Mouse (Mus musculus): ENCODE data around the gene Arhgef25. TPM values are rescaled to one million over a fixed set of nuclear protein-coding genes. Genes with fewer than 3 reads are reported as not detected.

Gene Arhgef25
- polyA plus RNA-seq (2015; fragmentation: Nextera tagmentation; extraction: Ambion mirVana): 20.1 and 22.7 TPM in 2 replicates

GRCm38 (mm10) chr10:127189651-127190381 lies at the start of gene Arhgef25:
Arhgef25 (minus strand) TSS chr10:127190083.

GRCm38 (mm10) chr10:127211414-127211854 lies 21.6 kb upstream of the Arhgef25 start, which contains the start of gene Pip4k2c:
Pip4k2c (minus strand) TSS chr10:127211585.

GRCm38 (mm10) chr10:127195328-127196129 lies 5.6 kb upstream of the Arhgef25 start, which contains the start of gene Dtx3:
Dtx3 (minus strand) TSS chr10:127195728.

GRCm38 (mm10) chr10:127179871-127180694 lies 9.8 kb downstream of the Arhgef25 start, which contains the start of gene Slc26a10:
Slc26a10 (minus strand) TSS chr10:127180645.

GRCm38 (mm10) chr10:127164631-127165353 lies 25.1 kb downstream of the Arhgef25 start, which contains the start of gene B4galnt1:
B4galnt1 (plus strand) TSS chr10:127165225.

Other genes with a start within 250 kb of the Arhgef25 start
- 43.0 and 46.3 TPM in 2 replicates for gene Ctdsp2, start 211.4 kb downstream of the Arhgef25 start, polyA plus RNA-seq (2015; fragmentation: Nextera tagmentation; extraction: Ambion mirVana)
- gene Avil, start 189.4 kb downstream of the Arhgef25 start, polyA plus RNA-seq (2015; fragmentation: Nextera tagmentation; extraction: Ambion mirVana): 0.11 and 0.12 TPM in 2 replicates
- 62.9 and 72.7 TPM in 2 replicates for gene Tsfm, start 159.2 kb downstream of the Arhgef25 start, polyA plus RNA-seq (2015; fragmentation: Nextera tagmentation; extraction: Ambion mirVana)
- gene Mettl1, start 148.7 kb downstream of the Arhgef25 start, polyA plus RNA-seq (2015; fragmentation: Nextera tagmentation; extraction: Ambion mirVana): 29.7 and 32.8 TPM in 2 replicates
- gene Eef1akmt3, start 148.6 kb downstream of the Arhgef25 start, polyA plus RNA-seq (2015; fragmentation: Nextera tagmentation; extraction: Ambion mirVana): 0.17 and 0.37 TPM in 2 replicates
- gene Cyp27b1, start 141.8 kb downstream of the Arhgef25 start, polyA plus RNA-seq (2015; fragmentation: Nextera tagmentation; extraction: Ambion mirVana): 0.10 and 0.21 TPM in 2 replicates
- gene March9, start 129.9 kb downstream of the Arhgef25 start, polyA plus RNA-seq (2015; fragmentation: Nextera tagmentation; extraction: Ambion mirVana): 0.16 and 0.19 TPM in 2 replicates
- gene Cdk4, start 126.5 kb downstream of the Arhgef25 start, polyA plus RNA-seq (2015; fragmentation: Nextera tagmentation; extraction: Ambion mirVana): 313 and 366 TPM in 2 replicates
- gene Tspan31, start 119.8 kb downstream of the Arhgef25 start, polyA plus RNA-seq (2015; fragmentation: Nextera tagmentation; extraction: Ambion mirVana): 63.3 and 77.1 TPM in 2 replicates
- gene Agap2, start 114.8 kb downstream of the Arhgef25 start, polyA plus RNA-seq (2015; fragmentation: Nextera tagmentation; extraction: Ambion mirVana): 0.04 and 0.05 TPM in 2 replicates
- 36.3 and 44.1 TPM in 2 replicates for gene Os9, start 69.0 kb downstream of the Arhgef25 start, polyA plus RNA-seq (2015; fragmentation: Nextera tagmentation; extraction: Ambion mirVana)
- 1.1 and 1.8 TPM in 2 replicates for gene B4galnt1, start 24.9 kb downstream of the Arhgef25 start, polyA plus RNA-seq (2015; fragmentation: Nextera tagmentation; extraction: Ambion mirVana)
- gene Slc26a10, start 9.4 kb downstream of the Arhgef25 start, polyA plus RNA-seq (2015; fragmentation: Nextera tagmentation; extraction: Ambion mirVana): 1.7 and 2.8 TPM in 2 replicates
- gene Dtx3, start 5.6 kb upstream of the Arhgef25 start, polyA plus RNA-seq (2015; fragmentation: Nextera tagmentation; extraction: Ambion mirVana): 30.4 and 37.8 TPM in 2 replicates
- 7.4 and 9.7 TPM in 2 replicates for gene Pip4k2c, start 21.5 kb upstream of the Arhgef25 start, polyA plus RNA-seq (2015; fragmentation: Nextera tagmentation; extraction: Ambion mirVana)
- gene Kif5a, start 73.3 kb upstream of the Arhgef25 start, polyA plus RNA-seq (2015; fragmentation: Nextera tagmentation; extraction: Ambion mirVana): 0.39 and 0.58 TPM in 2 replicates
- 134 and 144 TPM in 2 replicates for gene Dctn2, start 76.3 kb upstream of the Arhgef25 start, polyA plus RNA-seq (2015; fragmentation: Nextera tagmentation; extraction: Ambion mirVana)
- gene Mbd6, start 98.9 kb upstream of the Arhgef25 start, polyA plus RNA-seq (2015; fragmentation: Nextera tagmentation; extraction: Ambion mirVana): 7.5 and 7.8 TPM in 2 replicates
- gene Mars, start 121.7 kb upstream of the Arhgef25 start, polyA plus RNA-seq (2015; fragmentation: Nextera tagmentation; extraction: Ambion mirVana): 62.6 and 65.6 TPM in 2 replicates
- 3.8 and 5.7 TPM in 2 replicates for gene Arhgap9, start 131.9 kb upstream of the Arhgef25 start, polyA plus RNA-seq (2015; fragmentation: Nextera tagmentation; extraction: Ambion mirVana)
- gene Gli1, start 151.9 kb upstream of the Arhgef25 start, polyA plus RNA-seq (2015; fragmentation: Nextera tagmentation; extraction: Ambion mirVana): 2.0 and 2.2 TPM in 2 replicates
- gene Inhbe, start 164.3 kb upstream of the Arhgef25 start, polyA plus RNA-seq (2015; fragmentation: Nextera tagmentation; extraction: Ambion mirVana): not detected in 2 replicates
- gene Inhbc, start 180.3 kb upstream of the Arhgef25 start, polyA plus RNA-seq (2015; fragmentation: Nextera tagmentation; extraction: Ambion mirVana): not detected in 2 replicates
- 19.0 and 21.7 TPM in 2 replicates for gene R3hdm2, start 190.2 kb upstream of the Arhgef25 start, polyA plus RNA-seq (2015; fragmentation: Nextera tagmentation; extraction: Ambion mirVana)

Measured in skeletal muscle tissue, postnatal 0 days (tissue).